8 mouse cellular contexts compared by ENCODE assay signal in genomic region chr4:43058392-43058752, GRCm38 (mm10). TPM values are rescaled to one million over a fixed set of nuclear protein-coding genes. Genes with fewer than 3 reads are reported as not detected.
DNase-seq lines count a peak whose midpoint lies in the region; ATAC-seq and TF ChIP-seq lines count a peak whose summit lies in the region.

No protein-coding gene starts in this region.

- no peak for ATAC-seq in embryonic facial prominence, embryonic 13.5 days (ENCODE audit: insufficient number of reproducible peaks, insufficient read depth, low FRiP score, low TSS enrichment, low read depth)
- peak; percentile 44; the same call in 1 of the 2 replicates for ATAC-seq in hindbrain, embryonic 16.5 days
- ATAC-seq in midbrain, embryonic 16.5 days, result peak; percentile 61

- peak overlapping the region; percentile 81 for H3K4me3 ChIP-seq in layer of hippocampus, adult 2 months
- peak overlapping the region; percentile 68 for H3K4me3 ChIP-seq in embryonic facial prominence, embryonic 13.5 days
- H3K4me3 ChIP-seq in hindbrain, embryonic 16.5 days (ENCODE audit: low read length), result peak overlapping the region; percentile 77
- peak overlapping the region; percentile 88 for H3K4me3 ChIP-seq in midbrain, embryonic 16.5 days (ENCODE audit: low read depth, low read length)

- no peak for DNase-seq in layer of hippocampus, adult 2 months (ENCODE audit: low spot score in 2 of 2)
- no peak for DNase-seq in layer of hippocampus, adult 18-20 months (ENCODE audit: low spot score in 2 of 2)
- DNase-seq in layer of hippocampus, adult 11-12 months (ENCODE audit: low spot score), result no peak
- no peak for DNase-seq in c-Kit-positive CD71-positive TER-119-positive erythroid progenitor cells, embryonic 14.5 days (ENCODE audit: low spot score)
- no peak for DNase-seq in urinary bladder, adult 18-20 months (ENCODE audit: low spot score in 2 of 2)

- TF ChIP-seq CTCF in layer of hippocampus, adult 2 months (conservative IDR thresholded peaks at IDR 0.05), result no peak

- peak overlapping the region; percentile 97 for H3K4me2 ChIP-seq in embryonic facial prominence, embryonic 13.5 days
- H3K4me2 ChIP-seq in hindbrain, embryonic 16.5 days (ENCODE audit: low read length), result peak overlapping the region; percentile 74
- peak overlapping the region; percentile 73 for H3K4me2 ChIP-seq in midbrain, embryonic 16.5 days (ENCODE audit: low read length)

- H3K27ac ChIP-seq in layer of hippocampus, adult 2 months, result no peak overlapping the region
- H3K27ac ChIP-seq in embryonic facial prominence, embryonic 13.5 days, result no peak overlapping the region
- peak overlapping the region; percentile 32; the same call in 1 of the 2 replicates for H3K27ac ChIP-seq in hindbrain, embryonic 16.5 days (ENCODE audit: low read depth, low read length)
- peak overlapping the region; percentile 87 for H3K27ac ChIP-seq in midbrain, embryonic 16.5 days (ENCODE audit: low read length)

- H3K36me3 ChIP-seq in embryonic facial prominence, embryonic 13.5 days, result no peaks in the 10 kb centered on the region
- no peaks in the 10 kb centered on the region for H3K36me3 ChIP-seq in hindbrain, embryonic 16.5 days (ENCODE audit: control insufficient read depth, insufficient read depth, low read length)
- H3K36me3 ChIP-seq in midbrain, embryonic 16.5 days (ENCODE audit: control insufficient read depth, insufficient read depth, low read length), result no peaks in the 10 kb centered on the region

- H3K27me3 ChIP-seq in embryonic facial prominence, embryonic 13.5 days, result peaks cover 31% of the 10 kb centered on the region
- H3K27me3 ChIP-seq in hindbrain, embryonic 16.5 days (replicated peaks; ENCODE audit: control insufficient read depth, insufficient read depth, low read length), result no peaks in the 10 kb centered on the region
- no peaks in the 10 kb centered on the region for H3K27me3 ChIP-seq in midbrain, embryonic 16.5 days (ENCODE audit: control insufficient read depth, insufficient read depth, low read depth, low read length)

- WGBS in embryonic facial prominence, embryonic 13.5 days, result 16% methylated on average over 8 of the region's 8 CpGs
- 15% methylated on average over 8 of the region's 8 CpGs for WGBS in hindbrain, embryonic 16.5 days
- 19% methylated on average over 8 of the region's 8 CpGs for WGBS in midbrain, embryonic 16.5 days

- no peak overlapping the region for H3K9ac ChIP-seq in embryonic facial prominence, embryonic 13.5 days
- H3K9ac ChIP-seq in hindbrain, embryonic 16.5 days (ENCODE audit: low read depth, low read length), result peak overlapping the region; percentile 67; the same call in 1 of the 2 replicates
- H3K9ac ChIP-seq in midbrain, embryonic 16.5 days (ENCODE audit: low read depth, low read length), result peak overlapping the region; percentile 84

- no peaks in the 10 kb centered on the region for H3K9me3 ChIP-seq in embryonic facial prominence, embryonic 13.5 days
- no peaks in the 10 kb centered on the region; the same call in 1 of the 2 replicates for H3K9me3 ChIP-seq in hindbrain, embryonic 16.5 days (ENCODE audit: control insufficient read depth, low read length)
- H3K9me3 ChIP-seq in midbrain, embryonic 16.5 days (replicated peaks; ENCODE audit: control insufficient read depth, low read length, poor library complexity, severe bottlenecking), result no peaks in the 10 kb centered on the region

- peaks cover 5% of the 10 kb centered on the region; the same call in 1 of the 2 replicates for H3K4me1 ChIP-seq in embryonic facial prominence, embryonic 13.5 days
- no peaks in the 10 kb centered on the region; the same call in 1 of the 2 replicates for H3K4me1 ChIP-seq in hindbrain, embryonic 16.5 days (ENCODE audit: control insufficient read depth, insufficient read depth, low read depth, low read length)
- H3K4me1 ChIP-seq in midbrain, embryonic 16.5 days (ENCODE audit: control insufficient read depth, insufficient read depth, low read length), result peaks cover 13% of the 10 kb centered on the region

RNA-seq across cellular contexts. Expression of gene Unc13b, which starts 0.4 kb away (rescaled TPM):
- total RNA-seq in layer of hippocampus, adult 2 months (2021), result 10 to 100 TPM; 41.7 to 45.7 TPM
- 10 to 100 TPM; 33.9 to 34.9 TPM for total RNA-seq in layer of hippocampus, adult 18-20 months (2021)
- 3.9 and 5.1 TPM in 2 replicates for polyA plus RNA-seq in embryonic facial prominence, embryonic 13.5 days (2015; fragmentation: Nextera tagmentation; extraction: Ambion mirVana)
- 13.0 and 16.5 TPM in 2 replicates for polyA plus RNA-seq in hindbrain, embryonic 16.5 days (2015; fragmentation: Nextera tagmentation; extraction: Ambion mirVana)
- polyA plus RNA-seq in midbrain, embryonic 16.5 days (2015; fragmentation: Nextera tagmentation; extraction: Ambion mirVana), result 19.5 and 20.8 TPM in 2 replicates

RNA-seq across cellular contexts. Expression of gene Fam214b, which starts 12.4 kb away (rescaled TPM):
- total RNA-seq in layer of hippocampus, adult 2 months (2021), result 10 to 100 TPM; 36.1 to 40.3 TPM
- total RNA-seq in layer of hippocampus, adult 18-20 months (2021), result 10 to 100 TPM; 36.4 to 36.6 TPM
- polyA plus RNA-seq in embryonic facial prominence, embryonic 13.5 days (2015; fragmentation: Nextera tagmentation; extraction: Ambion mirVana), result 13.1 and 14.9 TPM in 2 replicates
- 32.3 and 36.3 TPM in 2 replicates for polyA plus RNA-seq in hindbrain, embryonic 16.5 days (2015; fragmentation: Nextera tagmentation; extraction: Ambion mirVana)
- 43.4 and 49.9 TPM in 2 replicates for polyA plus RNA-seq in midbrain, embryonic 16.5 days (2015; fragmentation: Nextera tagmentation; extraction: Ambion mirVana)

RNA-seq across cellular contexts. Expression of gene Stoml2, which starts 26.9 kb away (rescaled TPM):
- 100 to 1,000 TPM in 1 of 2 experiments, 10 to 100 TPM in 1; 97.3 to 108 TPM for total RNA-seq in layer of hippocampus, adult 2 months (2021)
- total RNA-seq in layer of hippocampus, adult 18-20 months (2021), result 100 to 1,000 TPM; 106 to 107 TPM
- 329 and 332 TPM in 2 replicates for polyA plus RNA-seq in embryonic facial prominence, embryonic 13.5 days (2015; fragmentation: Nextera tagmentation; extraction: Ambion mirVana)
- polyA plus RNA-seq in hindbrain, embryonic 16.5 days (2015; fragmentation: Nextera tagmentation; extraction: Ambion mirVana), result 234 and 261 TPM in 2 replicates
- polyA plus RNA-seq in midbrain, embryonic 16.5 days (2015; fragmentation: Nextera tagmentation; extraction: Ambion mirVana), result 211 and 234 TPM in 2 replicates

RNA-seq across cellular contexts. Expression of gene Pigo, which starts 32.8 kb away (rescaled TPM):
- 10 to 100 TPM; 28.0 to 30.0 TPM for total RNA-seq in layer of hippocampus, adult 2 months (2021)
- 10 to 100 TPM; 26.1 to 26.4 TPM for total RNA-seq in layer of hippocampus, adult 18-20 months (2021)
- polyA plus RNA-seq in embryonic facial prominence, embryonic 13.5 days (2015; fragmentation: Nextera tagmentation; extraction: Ambion mirVana), result 24.4 and 27.8 TPM in 2 replicates
- 28.5 and 30.8 TPM in 2 replicates for polyA plus RNA-seq in hindbrain, embryonic 16.5 days (2015; fragmentation: Nextera tagmentation; extraction: Ambion mirVana)
- 29.0 and 32.0 TPM in 2 replicates for polyA plus RNA-seq in midbrain, embryonic 16.5 days (2015; fragmentation: Nextera tagmentation; extraction: Ambion mirVana)

RNA-seq across cellular contexts. Expression of gene Fancg, which starts 48.1 kb away (rescaled TPM):
- 10 to 100 TPM; 10.4 to 12.9 TPM for total RNA-seq in layer of hippocampus, adult 2 months (2021)
- 10 to 100 TPM in 1 of 2 experiments, 1 to 10 TPM in 1; 9.8 to 13.8 TPM for total RNA-seq in layer of hippocampus, adult 18-20 months (2021)
- 18.6 and 26.6 TPM in 2 replicates for polyA plus RNA-seq in embryonic facial prominence, embryonic 13.5 days (2015; fragmentation: Nextera tagmentation; extraction: Ambion mirVana)
- polyA plus RNA-seq in hindbrain, embryonic 16.5 days (2015; fragmentation: Nextera tagmentation; extraction: Ambion mirVana), result 22.7 and 25.8 TPM in 2 replicates
- polyA plus RNA-seq in midbrain, embryonic 16.5 days (2015; fragmentation: Nextera tagmentation; extraction: Ambion mirVana), result 26.9 and 30.0 TPM in 2 replicates

Comparison
In these comparisons a context has a peak if more than half of its experiments do, and no peak if none do; other contexts are left out.
1. H3K27ac ChIP-seq: peak in hindbrain, embryonic 16.5 days (single experiment) and midbrain, embryonic 16.5 days (single experiment); none in layer of hippocampus, adult 2 months (single experiment) and embryonic facial prominence, embryonic 13.5 days (single experiment).
2. Peak in every context shown above with its lines, with median percentiles within 50 percentile points of each other: H3K4me3 ChIP-seq and H3K4me2 ChIP-seq.